Mouse (Mus musculus) E14TG2a.4 (cell line): ENCODE measurements at regions not wholly inside any gene's neighbourhood (a gene's known extent, or its start where the extent isn't known, plus 50 kb on each side); places are given as distances from the start of the nearest gene placed in this dataset.

Experiments used
- CTCF ChIP-seq: conservative IDR thresholded peaks from 2 replicates; pipeline ENCODE4 v1.5.1; 2014; ENCODE audit warnings: low read length
- POU5F1 ChIP-seq: IDR thresholded peaks from 2 replicates; pipeline ENCODE4 v1.6.1; 2014; ENCODE audit warnings: low read length, borderline replicate concordance

DNA sequence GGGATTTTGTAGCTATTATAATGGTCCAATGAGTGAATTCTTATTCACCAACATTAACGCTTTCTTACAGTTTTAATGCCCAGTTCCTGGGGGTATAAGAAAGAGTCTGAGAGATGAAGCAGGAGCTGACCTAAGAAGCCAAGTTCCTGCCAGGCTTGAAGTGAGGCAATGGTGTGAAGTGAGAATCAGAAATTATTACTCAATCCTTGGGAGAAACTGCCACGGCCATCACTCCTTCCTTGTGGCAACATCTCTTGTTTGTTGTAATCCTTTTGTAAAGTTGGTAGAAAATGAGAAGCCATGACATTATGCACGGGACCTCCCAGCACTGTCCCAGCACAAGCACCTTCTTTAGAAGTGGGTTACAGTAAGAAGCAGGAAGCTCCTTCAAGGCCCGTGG, 2192.0 kb upstream of the Gm7489 start:
- no peak for TF ChIP-seq CTCF
- TF ChIP-seq POU5F1, result no peak
